Mouse (Mus musculus) small intestine, adult 2 months (tissue): ENCODE data around the gene Ston1.

Source experiments
- CTCF ChIP-seq: fragments of 200-500 bp; IDR thresholded peaks from 2 replicates; pipeline ENCODE4 v1.5.1; 2012; ENCODE audit warnings: low read depth, mild to moderate bottlenecking, control low read depth, inconsistent platforms, low read length, moderate library complexity, mixed read lengths; ENCODE audit not compliant: insufficient replicate concordance, insufficient read length; ENCODE audit errors: extremely low read depth
- POLR2A ChIP-seq: fragments of 200-500 bp; IDR thresholded peaks from 2 replicates; pipeline ENCODE4 v1.6.1; 2012; ENCODE audit warnings: low read depth, mild to moderate bottlenecking, control low read depth, inconsistent platforms, low read length, moderate library complexity

- TF ChIP-seq CTCF: no peak
- no peak for TF ChIP-seq POLR2A
These were observed 105.6 kb downstream of the Ston1 start for GRCm38 (mm10) chr17:88703112-88703511.
